Mouse (Mus musculus): ENCODE data around the gene Coro1b.
A peak's percentile ranks its signal among the peaks of the same experiment; 100 is the strongest.

The Coro1b gene

GRCm38 (mm10) chr19:4143759-4144268 lies 4.6 kb upstream of the Coro1b start, which contains the start of gene Cabp4:
TSS of gene Cabp4 (minus strand) at chr19:4144033.
- Histone ChIP-seq H3K27me3 (ENCODE audit: control insufficient read depth, insufficient read depth, low read length, poor library complexity, severe bottlenecking) (no peaks in the 10 kb centered on the region), H3K36me3 (ENCODE audit: control insufficient read depth, insufficient read depth, low read length, poor library complexity, severe bottlenecking) (no peaks in the 10 kb centered on the region)
- DNase-seq (ENCODE audit: low read depth, low spot score): peak; percentile 33

- peak; percentile 64 for DNase-seq (ENCODE audit: low read depth, low spot score)
- Histone ChIP-seq H3K27me3 (ENCODE audit: control insufficient read depth, insufficient read depth, low read length, poor library complexity, severe bottlenecking) (no peaks in the 10 kb centered on the region), H3K36me3 (ENCODE audit: control insufficient read depth, insufficient read depth, low read length, poor library complexity, severe bottlenecking) (no peaks in the 10 kb centered on the region)
Observed at GRCm38 (mm10) chr19:4144550-4145498, 3.6 kb upstream of the Coro1b start.

GRCm38 (mm10) chr19:4145936-4146335 lies 2.5 kb upstream of the Coro1b start:
- H3K27me3 ChIP-seq (ENCODE audit: control insufficient read depth, insufficient read depth, low read length, poor library complexity, severe bottlenecking): no peaks in the 10 kb centered on the region
- peaks cover 3% of the 10 kb centered on the region; the same call in 1 of the 2 replicates for H3K36me3 ChIP-seq (ENCODE audit: control insufficient read depth, insufficient read depth, low read length, poor library complexity, severe bottlenecking)
- DNase-seq (ENCODE audit: low read depth, low spot score): no peak

- H3K27me3 ChIP-seq (ENCODE audit: control insufficient read depth, insufficient read depth, low read length, poor library complexity, severe bottlenecking): no peaks in the 10 kb centered on the region
- H3K36me3 ChIP-seq (ENCODE audit: control insufficient read depth, insufficient read depth, low read length, poor library complexity, severe bottlenecking): peaks cover 3% of the 10 kb centered on the region; the same call in 1 of the 2 replicates
- no peak for DNase-seq (ENCODE audit: low read depth, low spot score)
Observed at GRCm38 (mm10) chr19:4146366-4147021, 1.9 kb upstream of the Coro1b start.

- peaks cover 3% of the 10 kb centered on the region; the same call in 1 of the 2 replicates for H3K36me3 ChIP-seq (ENCODE audit: control insufficient read depth, insufficient read depth, low read length, poor library complexity, severe bottlenecking)
- no peaks in the 10 kb centered on the region for H3K27me3 ChIP-seq (ENCODE audit: control insufficient read depth, insufficient read depth, low read length, poor library complexity, severe bottlenecking)
- DNase-seq (ENCODE audit: low read depth, low spot score): no peak
Observed at GRCm38 (mm10) chr19:4147022-4147405, 1.4 kb upstream of the Coro1b start.

GRCm38 (mm10) chr19:4147782-4148490 lies 483 bp upstream of the Coro1b start:
- Histone ChIP-seq H3K27me3 (ENCODE audit: control insufficient read depth, insufficient read depth, low read length, poor library complexity, severe bottlenecking) (no peaks in the 10 kb centered on the region), H3K36me3 (ENCODE audit: control insufficient read depth, insufficient read depth, low read length, poor library complexity, severe bottlenecking) (peaks cover 3% of the 10 kb centered on the region; the same call in 1 of the 2 replicates)
- no peak for DNase-seq (ENCODE audit: low read depth, low spot score)

GRCm38 (mm10) chr19:4148819-4149218 lies 400 bp downstream of the Coro1b start:
- peak; percentile 42 for DNase-seq (ENCODE audit: low read depth, low spot score)
- Histone ChIP-seq H3K27me3 (ENCODE audit: control insufficient read depth, insufficient read depth, low read length, poor library complexity, severe bottlenecking) (no peaks in the 10 kb centered on the region), H3K36me3 (ENCODE audit: control insufficient read depth, insufficient read depth, low read length, poor library complexity, severe bottlenecking) (peaks cover 3% of the 10 kb centered on the region; the same call in 1 of the 2 replicates)

GRCm38 (mm10) chr19:4149283-4149682 lies 864 bp downstream of the Coro1b start:
- Histone ChIP-seq H3K27me3 (ENCODE audit: control insufficient read depth, insufficient read depth, low read length, poor library complexity, severe bottlenecking) (no peaks in the 10 kb centered on the region), H3K36me3 (ENCODE audit: control insufficient read depth, insufficient read depth, low read length, poor library complexity, severe bottlenecking) (peaks cover 3% of the 10 kb centered on the region; the same call in 1 of the 2 replicates)
- DNase-seq (ENCODE audit: low read depth, low spot score): no peak

- DNase-seq (ENCODE audit: low read depth, low spot score): no peak
- no peaks in the 10 kb centered on the region for H3K27me3 ChIP-seq (ENCODE audit: control insufficient read depth, insufficient read depth, low read length, poor library complexity, severe bottlenecking)
- H3K36me3 ChIP-seq (ENCODE audit: control insufficient read depth, insufficient read depth, low read length, poor library complexity, severe bottlenecking): peaks cover 3% of the 10 kb centered on the region; the same call in 1 of the 2 replicates
Observed at GRCm38 (mm10) chr19:4149764-4150461, 1.5 kb downstream of the Coro1b start.

- no peak for DNase-seq (ENCODE audit: low read depth, low spot score)
- H3K36me3 ChIP-seq (ENCODE audit: control insufficient read depth, insufficient read depth, low read length, poor library complexity, severe bottlenecking): peaks cover 7% of the 10 kb centered on the region; the same call in 1 of the 2 replicates
- no peaks in the 10 kb centered on the region for H3K27me3 ChIP-seq (ENCODE audit: control insufficient read depth, insufficient read depth, low read length, poor library complexity, severe bottlenecking)
Observed at GRCm38 (mm10) chr19:4150567-4151487, 2.4 kb downstream of the Coro1b start.

- Histone ChIP-seq H3K27me3 (ENCODE audit: control insufficient read depth, insufficient read depth, low read length, poor library complexity, severe bottlenecking) (no peaks in the 10 kb centered on the region), H3K36me3 (ENCODE audit: control insufficient read depth, insufficient read depth, low read length, poor library complexity, severe bottlenecking) (peaks cover 10% of the 10 kb centered on the region)
- DNase-seq (ENCODE audit: low read depth, low spot score): no peak
Observed at GRCm38 (mm10) chr19:4151488-4151860, 3.1 kb downstream of the Coro1b start.

GRCm38 (mm10) chr19:4151898-4152297 lies 3.5 kb downstream of the Coro1b start:
- peaks cover 14% of the 10 kb centered on the region for H3K36me3 ChIP-seq (ENCODE audit: control insufficient read depth, insufficient read depth, low read length, poor library complexity, severe bottlenecking)
- H3K27me3 ChIP-seq (ENCODE audit: control insufficient read depth, insufficient read depth, low read length, poor library complexity, severe bottlenecking): no peaks in the 10 kb centered on the region
- no peak for DNase-seq (ENCODE audit: low read depth, low spot score)

Measured in splenic B cell, adult 2 months (primary cell).